Mouse (Mus musculus) cortical plate, adult 2 months (tissue): Measurements from ENCODE around the gene Rbm20.

Source experiments
- CTCF ChIP-seq: fragments of 200-500 bp; IDR thresholded peaks from 2 replicates; pipeline ENCODE4 v1.5.1; 2011; ENCODE audit warnings: mild to moderate bottlenecking, control low read depth, low read length; ENCODE audit not compliant: insufficient read depth; ENCODE audit errors: extremely low read depth
- POLR2A ChIP-seq: fragments of 200-500 bp; IDR thresholded peaks from 2 replicates; pipeline ENCODE4 v1.6.1; 2011; ENCODE audit warnings: mild to moderate bottlenecking, low read length, control low read depth; ENCODE audit not compliant: insufficient read depth; ENCODE audit errors: extremely low read depth

DNA sequence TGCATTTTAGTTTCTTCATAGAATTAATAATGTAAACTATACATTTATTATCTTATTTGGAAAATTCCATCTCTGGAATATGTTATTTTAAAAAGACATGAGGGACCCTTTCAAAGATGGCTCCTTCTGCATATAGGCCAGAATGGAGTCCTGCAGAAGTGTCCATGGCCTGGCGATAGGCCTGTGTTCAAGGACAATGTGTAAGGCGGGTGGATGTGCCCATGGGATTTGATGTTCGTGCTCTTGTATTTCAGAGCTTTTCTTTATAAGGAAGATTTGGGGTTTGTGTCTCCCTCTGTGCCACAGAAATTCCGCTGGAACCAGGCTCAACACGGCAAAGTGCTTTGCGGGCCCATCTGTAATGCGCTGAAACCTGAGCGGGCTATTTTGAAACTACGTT, 2.1 kb downstream of the Rbm20 start:
- TF ChIP-seq CTCF: no peak
- TF ChIP-seq POLR2A: no peak
